Mouse (Mus musculus) liver, embryonic 11.5 days (tissue): Measurements from ENCODE around the gene Sytl3. TPM values are rescaled to one million over a fixed set of nuclear protein-coding genes. Genes with fewer than 3 reads are reported as not detected.
"Not testable (repeated sequence)": the region's sequence is repeated elsewhere in the genome, so short reads cannot be mapped to it uniquely, and the experiment has no call there.

Source experiments
- ATAC-seq: fragments of 200-750 bp; cut with Nextera tagmentation; replicated peaks from 2 replicates; pipeline ENCODE4 v1.8.0; 2017; ENCODE audit warnings: moderate number of reproducible peaks, mild to moderate bottlenecking, moderate TSS enrichment, moderate library complexity; ENCODE audit not compliant: low FRiP score
- DNase-seq: peaks from one replicate; pipeline ENCODE4 v3.0.0-alpha.2; 2017; ENCODE audit warnings: low spot score
- H3K27ac ChIP-seq: fragments of 300-500 bp; sonication (generic); 2 replicates; pipeline ENCODE4 v1.5.1; 2014; ENCODE audit warnings: mild to moderate bottlenecking, low read depth, low read length, control low read depth
- H3K27me3 ChIP-seq: fragments of 300-500 bp; sonication (generic); replicated peaks from 2 replicates; pipeline ENCODE4 v1.6.1; 2014; ENCODE audit warnings: low read length, mixed read lengths; ENCODE audit not compliant: control insufficient read depth, insufficient read depth
- H3K36me3 ChIP-seq: fragments of 300-500 bp; sonication (generic); 2 replicates; pipeline ENCODE4 v1.6.1; 2014; ENCODE audit warnings: mild to moderate bottlenecking, low read length, moderate library complexity, mixed read lengths; ENCODE audit not compliant: control insufficient read depth, insufficient read depth
- H3K4me1 ChIP-seq: fragments of 300-500 bp; sonication (generic); replicated peaks from 2 replicates; pipeline ENCODE4 v1.6.1; 2014; ENCODE audit warnings: low read length, mixed read lengths; ENCODE audit not compliant: control insufficient read depth, insufficient read depth
- H3K4me2 ChIP-seq: fragments of 300-500 bp; sonication (generic); 2 replicates; pipeline ENCODE4 v1.6.1; 2014; ENCODE audit warnings: mild to moderate bottlenecking, control low read depth, moderate library complexity
- H3K4me3 ChIP-seq: fragments of 300-500 bp; sonication (generic); 2 replicates; pipeline ENCODE4 v1.5.1; 2014; ENCODE audit warnings: low read depth, low read length, control low read depth
- H3K9ac ChIP-seq: fragments of 300-500 bp; sonication (generic); 2 replicates; pipeline ENCODE4 v1.6.1; 2014; ENCODE audit warnings: low read depth, low read length, control low read depth
- H3K9me3 ChIP-seq: fragments of 300-500 bp; sonication (generic); 2 replicates; pipeline ENCODE4 v1.6.1; 2016; ENCODE audit warnings: low read length, inconsistent platforms, mixed read lengths; ENCODE audit not compliant: control insufficient read depth
- WGBS: fragments of 180-500 bp; shearing (Covaris S2); extraction: QIAGEN DNeasy Blood & Tissue Kit; methylation state at CpG from one replicate; pipeline ENCODE4 v1.1.7; 2014; 5-methylcytosine and 5-hydroxymethylcytosine counted together
- polyA plus RNA-seq: library from polyadenylated mRNA; unstranded; fragments of >200 nt; fragmentation: Nextera tagmentation; extraction: Ambion mirVana; gene quantifications from 2 replicates; pipeline ENCODE4 v1.2.1, GENCODE M21; 2014

Sytl3 gene
- polyA plus RNA-seq, result not detected in 2 replicates

- DNase-seq, ATAC-seq, H3K9me3 ChIP-seq, H3K4me2 ChIP-seq, H3K9ac ChIP-seq, H3K4me3 ChIP-seq, H3K27me3 ChIP-seq, H3K4me1 ChIP-seq, H3K27ac ChIP-seq, H3K36me3 ChIP-seq: not testable (repeated sequence)
- 37% methylated on average over 3 of the region's 7 CpGs for WGBS
Measured at GRCm38 (mm10) chr17:6658801-6659200, at the start of gene Sytl3. Sytl3 (plus strand) TSS chr17:6659093.

- not testable (repeated sequence) for H3K9ac ChIP-seq, H3K27ac ChIP-seq, ATAC-seq, H3K9me3 ChIP-seq, H3K27me3 ChIP-seq, H3K36me3 ChIP-seq, H3K4me1 ChIP-seq, H3K4me3 ChIP-seq, H3K4me2 ChIP-seq, DNase-seq
- WGBS, result 89% methylated on average over 11 of the region's 14 CpGs
Measured at GRCm38 (mm10) chr17:6613524-6613923, 45.4 kb upstream of the Sytl3 start.

- not testable (repeated sequence) for H3K9ac ChIP-seq, H3K27ac ChIP-seq, H3K4me1 ChIP-seq, ATAC-seq, H3K9me3 ChIP-seq, DNase-seq, H3K4me3 ChIP-seq, H3K4me2 ChIP-seq, H3K27me3 ChIP-seq, H3K36me3 ChIP-seq
- 85% methylated on average over 5 of the region's 9 CpGs for WGBS
Measured at GRCm38 (mm10) chr17:6614316-6614715, 44.6 kb upstream of the Sytl3 start.

- H3K9ac ChIP-seq, H3K4me3 ChIP-seq, H3K27me3 ChIP-seq, ATAC-seq, H3K4me1 ChIP-seq, H3K9me3 ChIP-seq, H3K27ac ChIP-seq, H3K36me3 ChIP-seq, DNase-seq, H3K4me2 ChIP-seq: not testable (repeated sequence)
- 96% methylated on average over 9 of the region's 9 CpGs for WGBS
Measured at GRCm38 (mm10) chr17:6616731-6617130, 42.2 kb upstream of the Sytl3 start.

- 52% methylated on average over 6 of the region's 13 CpGs for WGBS
- H3K36me3 ChIP-seq, DNase-seq, H3K27ac ChIP-seq, H3K9ac ChIP-seq, H3K27me3 ChIP-seq, H3K4me1 ChIP-seq, H3K4me3 ChIP-seq, H3K4me2 ChIP-seq, H3K9me3 ChIP-seq: not testable (repeated sequence)
- peak; percentile 58 for ATAC-seq
Measured at GRCm38 (mm10) chr17:6617689-6618400, 41.0 kb upstream of the Sytl3 start.

- H3K36me3 ChIP-seq, H3K27me3 ChIP-seq, DNase-seq, ATAC-seq, H3K4me2 ChIP-seq, H3K9me3 ChIP-seq, H3K4me3 ChIP-seq, H3K9ac ChIP-seq, H3K27ac ChIP-seq, H3K4me1 ChIP-seq: not testable (repeated sequence)
- WGBS, result 80% methylated on average over 5 of the region's 5 CpGs
Measured at GRCm38 (mm10) chr17:6619271-6619670, 39.6 kb upstream of the Sytl3 start.

- not testable (repeated sequence) for H3K4me1 ChIP-seq, H3K4me2 ChIP-seq, H3K36me3 ChIP-seq, H3K9ac ChIP-seq, H3K4me3 ChIP-seq, H3K9me3 ChIP-seq, DNase-seq, ATAC-seq, H3K27me3 ChIP-seq, H3K27ac ChIP-seq
- 81% methylated on average over 4 of the region's 6 CpGs for WGBS
Measured at GRCm38 (mm10) chr17:6620035-6620434, 38.9 kb upstream of the Sytl3 start.

- ATAC-seq, H3K27me3 ChIP-seq, H3K9ac ChIP-seq, H3K36me3 ChIP-seq, H3K4me2 ChIP-seq, H3K27ac ChIP-seq, DNase-seq, H3K9me3 ChIP-seq, H3K4me1 ChIP-seq, H3K4me3 ChIP-seq: not testable (repeated sequence)
- WGBS, result 78% methylated on average over 17 of the region's 20 CpGs
Measured at GRCm38 (mm10) chr17:6620730-6621451, 38.0 kb upstream of the Sytl3 start.

- not testable (repeated sequence) for H3K4me1 ChIP-seq, H3K4me2 ChIP-seq, H3K36me3 ChIP-seq, H3K27me3 ChIP-seq, H3K27ac ChIP-seq, ATAC-seq, DNase-seq, H3K9me3 ChIP-seq, H3K9ac ChIP-seq, H3K4me3 ChIP-seq
- 78% methylated on average over 11 of the region's 12 CpGs for WGBS
Measured at GRCm38 (mm10) chr17:6621976-6622375, 36.9 kb upstream of the Sytl3 start.
